Mouse (Mus musculus) bone marrow macrophage, adult 2 months (primary cell): Measurements from ENCODE around the gene Wrap73.

ENCODE experiments used
- CTCF ChIP-seq: IDR thresholded peaks from 2 replicates; pipeline ENCODE4 v1.5.1; 2012; ENCODE audit warnings: low read depth, mild to moderate bottlenecking, low read length, moderate library complexity
- POLR2A ChIP-seq: IDR thresholded peaks from 2 replicates; pipeline ENCODE4 v1.6.1; 2012; ENCODE audit warnings: mild to moderate bottlenecking, low read depth, low read length, borderline replicate concordance

DNA sequence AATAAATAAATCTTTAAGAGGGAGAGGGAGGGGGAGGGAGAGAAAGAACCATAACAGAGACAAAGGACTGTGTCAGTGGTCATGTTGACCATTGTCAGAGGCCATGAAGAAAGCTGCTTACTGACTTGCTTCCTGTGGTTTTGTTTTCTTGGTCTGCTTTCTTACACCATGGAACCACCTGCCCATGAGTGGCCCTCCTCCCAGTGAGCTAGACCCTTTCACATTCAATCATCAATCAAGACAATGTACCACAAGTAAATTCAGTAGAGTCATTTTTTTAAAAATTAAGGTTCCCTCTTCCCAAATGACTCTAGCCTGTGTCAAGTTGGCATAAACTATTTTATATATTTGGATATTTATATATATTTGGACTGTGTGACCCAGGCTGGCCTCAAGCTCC lies 12.2 kb upstream of the Wrap73 start:
- TF ChIP-seq POLR2A (no peak), CTCF (no peak)
